Mouse (Mus musculus) hindbrain, embryonic 10.5 days (tissue): Measurements from ENCODE around the gene Magi3. TPM values are rescaled to one million over a fixed set of nuclear protein-coding genes. Genes with fewer than 3 reads are reported as not detected.
A peak's percentile ranks its signal among the peaks of the same experiment; 100 is the strongest.

Experiments used
- DNase-seq: peaks from one replicate; pipeline ENCODE4 v3.0.0-alpha.2; 2017; ENCODE audit warnings: low spot score
- H3K27ac ChIP-seq: fragments of 300-500 bp; sonication (generic); 2 replicates; pipeline ENCODE4 v1.5.1; 2016; ENCODE audit warnings: mild to moderate bottlenecking, moderate library complexity
- H3K27me3 ChIP-seq: fragments of 300-500 bp; sonication (generic); 2 replicates; pipeline ENCODE4 v1.6.1; 2016; ENCODE audit warnings: mild to moderate bottlenecking; ENCODE audit not compliant: poor library complexity, insufficient read depth, severe bottlenecking
- H3K36me3 ChIP-seq: fragments of 300-500 bp; sonication (generic); 2 replicates; pipeline ENCODE4 v1.6.1; 2016; ENCODE audit warnings: mild to moderate bottlenecking, moderate library complexity
- H3K4me1 ChIP-seq: fragments of 300-500 bp; sonication (generic); replicated peaks from 2 replicates; pipeline ENCODE4 v1.6.1; 2016; ENCODE audit warnings: mild to moderate bottlenecking
- H3K4me3 ChIP-seq: fragments of 300-500 bp; sonication (generic); 2 replicates; pipeline ENCODE4 v1.5.1; 2016; ENCODE audit warnings: mild to moderate bottlenecking, moderate library complexity
- H3K9me3 ChIP-seq: fragments of 300-500 bp; sonication (generic); 2 replicates; pipeline ENCODE4 v1.6.1; 2016; ENCODE audit warnings: mild to moderate bottlenecking, moderate library complexity
- WGBS: fragments of 180-500 bp; shearing (Covaris S2); methylation state at CpG from one replicate; pipeline ENCODE4 v1.1.7; 2016; 5-methylcytosine and 5-hydroxymethylcytosine counted together
- polyA plus RNA-seq: library from polyadenylated mRNA; unstranded; fragments of >200 nt; fragmentation: Nextera tagmentation; extraction: Ambion mirVana; gene quantifications from 2 replicates; pipeline ENCODE4 v1.2.1, GENCODE M21; 2016

Gene Magi3
- polyA plus RNA-seq, 1 experiment from 2014 or later = 3.8 TPM

GRCm38 (mm10) chr3:104092759-104093158 is 127.4 kb downstream of the Magi3 start:
- DNase-seq = no peak
- no peak overlapping the region for H3K27ac ChIP-seq
- no peaks in the 10 kb centered on the region for H3K27me3 ChIP-seq
- peaks cover 6% of the 10 kb centered on the region; the same call in 1 of the 2 replicates for H3K36me3 ChIP-seq
- WGBS = 85% methylated on average over 5 of the region's 5 CpGs
- no peak overlapping the region for H3K4me3 ChIP-seq
- H3K4me1 ChIP-seq = no peaks in the 10 kb centered on the region
- H3K9me3 ChIP-seq = no peaks in the 10 kb centered on the region

GRCm38 (mm10) chr3:104082031-104082430 is 138.1 kb downstream of the Magi3 start:
- DNase-seq = no peak
- H3K27me3 ChIP-seq = no peaks in the 10 kb centered on the region
- H3K36me3 ChIP-seq = peaks cover 9% of the 10 kb centered on the region
- no peak overlapping the region for H3K4me3 ChIP-seq
- 92% methylated on average over 1 of the region's 1 CpGs for WGBS
- H3K4me1 ChIP-seq = no peaks in the 10 kb centered on the region
- no peaks in the 10 kb centered on the region for H3K9me3 ChIP-seq
- no peak overlapping the region for H3K27ac ChIP-seq

GRCm38 (mm10) chr3:104078725-104079124 is 141.4 kb downstream of the Magi3 start:
- DNase-seq = no peak
- H3K27ac ChIP-seq = no peak overlapping the region
- H3K9me3 ChIP-seq = no peaks in the 10 kb centered on the region
- H3K4me3 ChIP-seq = no peak overlapping the region
- peaks cover 9% of the 10 kb centered on the region for H3K36me3 ChIP-seq
- no peaks in the 10 kb centered on the region for H3K4me1 ChIP-seq
- no peaks in the 10 kb centered on the region for H3K27me3 ChIP-seq

DNA sequence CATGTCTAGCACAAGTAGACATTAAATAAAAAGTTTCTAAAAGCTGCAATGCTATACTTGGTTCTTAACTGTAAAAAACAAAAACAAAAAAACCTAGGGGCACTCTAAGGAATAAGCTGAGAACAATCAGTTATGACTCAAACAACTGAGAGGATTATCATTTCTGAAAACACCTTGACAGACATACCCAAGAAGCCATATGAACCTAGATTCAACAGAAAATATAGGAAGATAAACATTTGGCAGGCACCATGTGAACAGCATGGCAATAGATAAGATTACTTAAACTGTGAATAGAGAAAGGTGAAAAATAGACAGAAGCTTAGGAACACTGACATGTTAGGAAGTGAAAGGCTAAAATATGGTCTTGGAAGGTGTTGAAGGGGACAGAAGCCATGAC is 150.8 kb downstream of the Magi3 start:
- H3K36me3 ChIP-seq = no peaks in the 10 kb centered on the region
- H3K27ac ChIP-seq = no peak overlapping the region
- H3K9me3 ChIP-seq = no peaks in the 10 kb centered on the region
- H3K4me1 ChIP-seq = no peaks in the 10 kb centered on the region
- DNase-seq = no peak
- H3K4me3 ChIP-seq = no peak overlapping the region
- no peaks in the 10 kb centered on the region for H3K27me3 ChIP-seq

- H3K9me3 ChIP-seq = no peaks in the 10 kb centered on the region
- DNase-seq = peak; percentile 3
- H3K4me3 ChIP-seq = no peak overlapping the region
- H3K36me3 ChIP-seq = no peaks in the 10 kb centered on the region
- no peaks in the 10 kb centered on the region for H3K27me3 ChIP-seq
- H3K4me1 ChIP-seq = peaks cover 6% of the 10 kb centered on the region; the same call in 1 of the 2 replicates
- no peak overlapping the region for H3K27ac ChIP-seq
- WGBS = 79% methylated on average over 6 of the region's 6 CpGs
Measured at GRCm38 (mm10) chr3:104059001-104059622, 161.1 kb downstream of the Magi3 start.

- Histone ChIP-seq H3K27ac (no peak overlapping the region), H3K9me3 (no peaks in the 10 kb centered on the region), H3K4me3 (no peak overlapping the region), H3K27me3 (no peaks in the 10 kb centered on the region), H3K4me1 (no peaks in the 10 kb centered on the region), H3K36me3 (no peaks in the 10 kb centered on the region)
- DNase-seq = no peak
- WGBS = 88% methylated on average over 1 of the region's 1 CpGs
Measured at GRCm38 (mm10) chr3:104032747-104033146, 187.4 kb downstream of the Magi3 start.

DNA sequence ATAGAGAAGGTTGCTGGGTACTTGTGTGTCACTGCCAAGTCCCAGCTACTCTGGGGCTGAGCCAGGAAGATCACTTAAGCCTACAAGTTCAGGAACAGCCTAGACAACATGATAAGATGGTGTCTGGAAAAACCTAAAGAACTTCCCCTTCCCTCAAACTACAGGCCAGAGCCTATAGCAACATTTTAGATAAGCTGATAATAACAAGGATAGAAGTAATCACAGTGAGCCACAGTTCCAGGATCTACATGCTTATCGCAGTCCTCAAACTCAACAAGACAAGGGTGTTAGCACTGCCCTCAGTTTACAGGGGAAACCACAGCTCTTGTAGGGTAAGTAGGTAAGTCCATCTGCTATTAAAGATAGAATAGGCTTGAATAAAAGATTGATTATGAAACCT is 188.1 kb downstream of the Magi3 start:
- Histone ChIP-seq H3K9me3 (no peaks in the 10 kb centered on the region), H3K4me1 (no peaks in the 10 kb centered on the region), H3K27me3 (no peaks in the 10 kb centered on the region), H3K4me3 (no peak overlapping the region), H3K27ac (no peak overlapping the region), H3K36me3 (no peaks in the 10 kb centered on the region)
- 89% methylated on average over 1 of the region's 1 CpGs for WGBS
- no peak for DNase-seq

- peaks cover 21% of the 10 kb centered on the region for H3K36me3 ChIP-seq
- no peak overlapping the region for H3K4me3 ChIP-seq
- H3K27ac ChIP-seq = no peak overlapping the region
- H3K4me1 ChIP-seq = 0 out of 2 replicates have a peak, but pooled peaks cover 2% of the 10 kb centered on the region
- no peaks in the 10 kb centered on the region for H3K9me3 ChIP-seq
- 52% methylated on average over 3 of the region's 3 CpGs for WGBS
- H3K27me3 ChIP-seq = no peaks in the 10 kb centered on the region
- no peak for DNase-seq
Measured at GRCm38 (mm10) chr3:104026938-104027337, 193.2 kb downstream of the Magi3 start.

DNA sequence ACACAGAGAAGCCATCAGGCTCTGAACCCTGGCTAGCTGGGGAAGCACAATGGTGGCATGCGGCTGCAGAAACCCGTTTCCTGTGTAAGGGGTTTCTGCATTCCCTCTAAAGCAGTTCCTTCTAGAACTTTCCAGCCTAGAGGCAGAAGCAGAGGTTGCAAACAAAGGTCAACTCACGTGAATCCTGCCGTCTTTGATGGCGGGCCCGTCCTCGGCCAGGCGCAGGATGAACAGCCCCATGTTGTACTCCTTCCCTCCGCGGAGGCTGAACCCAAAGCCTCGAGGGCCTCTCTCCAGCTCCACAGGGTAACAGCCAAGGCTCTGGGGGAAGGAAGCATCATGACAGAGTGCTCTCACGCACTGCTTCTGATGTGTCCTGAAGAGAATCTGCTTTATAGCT is 200.1 kb downstream of the Magi3 start:
- peaks cover 67% of the 10 kb centered on the region for H3K36me3 ChIP-seq
- H3K4me1 ChIP-seq = no peaks in the 10 kb centered on the region
- H3K4me3 ChIP-seq = no peak overlapping the region
- WGBS = 89% methylated on average over 12 of the region's 12 CpGs
- H3K27ac ChIP-seq = no peak overlapping the region
- no peaks in the 10 kb centered on the region for H3K9me3 ChIP-seq
- DNase-seq = no peak
- no peaks in the 10 kb centered on the region for H3K27me3 ChIP-seq

DNA sequence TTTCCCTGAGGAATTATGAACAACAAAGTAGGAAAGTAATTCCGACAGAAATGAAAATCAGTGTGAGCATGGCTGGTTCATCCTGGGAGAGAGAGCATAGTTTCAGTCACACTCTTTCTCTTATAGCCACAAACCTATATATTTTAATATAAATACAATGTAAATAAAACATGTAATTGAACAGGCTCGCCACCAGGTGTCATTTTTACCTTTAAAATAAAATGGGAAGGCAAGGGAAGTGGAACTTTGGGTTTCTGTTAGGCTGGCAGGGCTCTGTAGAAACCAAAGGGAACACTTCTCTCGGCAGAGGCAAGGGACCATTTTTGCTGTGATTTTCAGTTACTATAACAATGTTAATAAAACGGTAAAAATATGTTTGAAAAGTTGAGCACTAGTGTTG is 200.7 kb downstream of the Magi3 start:
- H3K36me3 ChIP-seq = peaks cover 74% of the 10 kb centered on the region
- H3K9me3 ChIP-seq = no peaks in the 10 kb centered on the region
- H3K27me3 ChIP-seq = no peaks in the 10 kb centered on the region
- H3K27ac ChIP-seq = no peak overlapping the region
- no peak overlapping the region for H3K4me3 ChIP-seq
- DNase-seq = no peak
- no peaks in the 10 kb centered on the region for H3K4me1 ChIP-seq
- 75% methylated on average over 4 of the region's 4 CpGs for WGBS

GRCm38 (mm10) chr3:104017931-104018330 is 202.2 kb downstream of the Magi3 start:
- Histone ChIP-seq H3K4me1 (no peaks in the 10 kb centered on the region), H3K4me3 (no peak overlapping the region), H3K36me3 (peaks cover 74% of the 10 kb centered on the region), H3K9me3 (no peaks in the 10 kb centered on the region), H3K27me3 (no peaks in the 10 kb centered on the region), H3K27ac (no peak overlapping the region)
- WGBS = 86% methylated on average over 3 of the region's 3 CpGs
- no peak for DNase-seq

GRCm38 (mm10) chr3:104011972-104012371 is 208.2 kb downstream of the Magi3 start:
- no peaks in the 10 kb centered on the region for H3K27me3 ChIP-seq
- H3K9me3 ChIP-seq = no peaks in the 10 kb centered on the region
- WGBS = 89% methylated on average over 2 of the region's 2 CpGs
- peaks cover 61% of the 10 kb centered on the region for H3K36me3 ChIP-seq
- H3K27ac ChIP-seq = no peak overlapping the region
- no peaks in the 10 kb centered on the region for H3K4me1 ChIP-seq
- DNase-seq = no peak
- H3K4me3 ChIP-seq = no peak overlapping the region

DNA sequence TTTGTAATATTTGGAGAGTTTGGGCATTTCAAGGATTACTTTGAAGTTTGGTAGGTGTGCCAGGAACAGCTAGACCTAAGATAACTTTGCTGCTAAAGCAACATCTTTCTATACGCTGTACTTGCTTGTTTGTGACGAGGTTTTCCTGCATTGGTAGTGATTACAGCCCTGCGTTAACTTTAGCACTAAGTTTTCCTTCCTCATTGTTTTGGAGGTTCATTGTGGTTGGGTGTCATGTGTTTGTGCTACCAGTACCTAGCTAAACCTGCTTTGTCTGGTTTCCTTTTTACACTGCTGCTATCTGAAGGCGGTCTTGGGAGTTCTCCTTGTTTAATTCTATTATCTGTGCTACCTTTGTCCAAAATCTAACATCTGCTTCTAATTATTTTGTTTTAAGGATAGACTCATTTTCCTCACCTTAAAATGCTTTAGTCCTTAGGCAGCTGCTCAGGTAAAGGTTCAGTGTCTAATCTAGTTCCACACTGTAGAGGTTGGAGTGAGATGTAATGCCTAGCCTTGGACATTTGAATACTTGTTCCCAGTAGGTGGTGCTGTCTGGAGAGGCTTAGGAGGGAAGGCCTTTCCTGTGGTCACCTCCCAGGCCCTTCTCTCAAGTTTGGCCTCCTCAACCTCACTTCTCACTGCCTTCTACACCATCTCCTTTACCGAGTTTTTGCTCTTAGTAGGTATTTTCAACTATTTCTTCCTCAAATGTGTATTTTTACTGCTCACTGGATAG is 210.1 kb downstream of the Magi3 start:
- H3K9me3 ChIP-seq = no peaks in the 10 kb centered on the region
- H3K36me3 ChIP-seq = peaks cover 61% of the 10 kb centered on the region
- no peaks in the 10 kb centered on the region for H3K27me3 ChIP-seq
- 93% methylated on average over 5 of the region's 5 CpGs for WGBS
- no peak overlapping the region for H3K27ac ChIP-seq
- H3K4me3 ChIP-seq = no peak overlapping the region
- H3K4me1 ChIP-seq = no peaks in the 10 kb centered on the region
- no peak for DNase-seq
